Mouse (Mus musculus) liver, postnatal 0 days (tissue): Measurements from ENCODE around the gene Mrpl22. TPM values are rescaled to one million over a fixed set of nuclear protein-coding genes. Genes with fewer than 3 reads are reported as not detected.
"Not testable (repeated sequence)": the region's sequence is repeated elsewhere in the genome, so short reads cannot be mapped to it uniquely, and the experiment has no call there.

Source experiments
- ATAC-seq: fragments of 200-750 bp; cut with Nextera tagmentation; 2 replicates; pipeline ENCODE4 v1.8.0; 2017; ENCODE audit warnings: mild to moderate bottlenecking, moderate library complexity
- DNase-seq: peaks from one replicate; pipeline ENCODE4 v3.0.0-alpha.2; 2016
- H3K27ac ChIP-seq: fragments of 300-500 bp; sonication (generic); 2 replicates; pipeline ENCODE4 v1.5.1; 2014; ENCODE audit warnings: antibody characterized with exemption, moderate library complexity, mild to moderate bottlenecking, low read depth
- H3K27me3 ChIP-seq: fragments of 300-500 bp; sonication (generic); 2 replicates; pipeline ENCODE4 v1.6.1; 2014; ENCODE audit warnings: low read length, control low read depth, mixed read lengths; ENCODE audit not compliant: insufficient read depth
- H3K36me3 ChIP-seq: fragments of 300-500 bp; sonication (generic); replicated peaks from 2 replicates; pipeline ENCODE4 v1.6.1; 2014; ENCODE audit warnings: mild to moderate bottlenecking, control low read depth, low read length, moderate library complexity, mixed read lengths; ENCODE audit not compliant: insufficient read depth
- H3K4me1 ChIP-seq: fragments of 300-500 bp; sonication (generic); 2 replicates; pipeline ENCODE4 v1.6.1; 2014; ENCODE audit warnings: antibody characterized with exemption, mild to moderate bottlenecking, control low read depth; ENCODE audit not compliant: insufficient read depth
- H3K4me2 ChIP-seq: fragments of 300-500 bp; sonication (generic); 2 replicates; pipeline ENCODE4 v1.6.1; 2014; ENCODE audit warnings: low read depth, mild to moderate bottlenecking, low read length, moderate library complexity, mixed read lengths
- H3K4me3 ChIP-seq: fragments of 300-500 bp; sonication (generic); 2 replicates; pipeline ENCODE4 v1.5.1; 2014; ENCODE audit warnings: low read depth, low read length
- H3K9ac ChIP-seq: fragments of 300-500 bp; sonication (generic); replicated peaks from 2 replicates; pipeline ENCODE4 v1.6.1; 2014; ENCODE audit warnings: mild to moderate bottlenecking, moderate library complexity
- H3K9me3 ChIP-seq: fragments of 300-500 bp; sonication (generic); 2 replicates; pipeline ENCODE4 v1.6.1; 2016; ENCODE audit warnings: mild to moderate bottlenecking, control low read depth, low read length, mixed read lengths
- CTCF ChIP-seq: sonication (generic); IDR thresholded peaks from 2 replicates; pipeline ENCODE4 v1.5.1; 2016; ENCODE audit warnings: antibody characterized with exemption, low read depth
- EP300 ChIP-seq: IDR thresholded peaks from 2 replicates; pipeline ENCODE4 v1.6.1; 2016; ENCODE audit warnings: antibody characterized with exemption, low read depth, mild to moderate bottlenecking
- WGBS: fragments of 180-500 bp; shearing (Covaris S2); extraction: QIAGEN DNeasy Blood & Tissue Kit; methylation state at CpG from one replicate; pipeline ENCODE4 v1.1.7; 2014; ENCODE audit not compliant: insufficient replicate concordance; 5-methylcytosine and 5-hydroxymethylcytosine counted together
- polyA plus RNA-seq: library from polyadenylated mRNA; unstranded; fragments of >200 nt; fragmentation: Nextera tagmentation; extraction: Ambion mirVana; gene quantifications from 2 replicates; pipeline ENCODE4 v1.2.1, GENCODE M21; 2015

Mrpl22 gene
- polyA plus RNA-seq, 1 experiment from 2014 or later = 87.9 TPM

GRCm38 (mm10) chr11:58201052-58201451 is 29.6 kb downstream of the Mrpl22 start:
- Histone ChIP-seq H3K27me3 (no peaks in the 10 kb centered on the region), H3K36me3 (peaks cover 30% of the 10 kb centered on the region), H3K9me3 (no peaks in the 10 kb centered on the region), H3K27ac (no peak overlapping the region), H3K9ac (no peak overlapping the region; the same call in 1 of the 2 replicates), H3K4me2 (peak overlapping the region; percentile 85), H3K4me1 (peaks cover 23% of the 10 kb centered on the region), H3K4me3 (peak overlapping the region; percentile 68; the same call in 1 of the 2 replicates)
- WGBS = 84% methylated on average over 12 of the region's 12 CpGs
- DNase-seq = no peak
- no peak for TF ChIP-seq EP300
- no peak for TF ChIP-seq CTCF
- no peak for ATAC-seq

- Histone ChIP-seq H3K4me2 (no peak overlapping the region), H3K9me3 (no peaks in the 10 kb centered on the region), H3K4me1 (peaks cover 17% of the 10 kb centered on the region), H3K27me3 (no peaks in the 10 kb centered on the region), H3K27ac (no peak overlapping the region), H3K36me3 (peaks cover 20% of the 10 kb centered on the region), H3K4me3 (no peak overlapping the region), H3K9ac (no peak overlapping the region)
- 67% methylated on average over 1 of the region's 1 CpGs for WGBS
- ATAC-seq = no peak
- TF ChIP-seq CTCF = no peak
- no peak for TF ChIP-seq EP300
- DNase-seq = no peak
Observed at GRCm38 (mm10) chr11:58210321-58210886, 38.9 kb downstream of the Mrpl22 start.

GRCm38 (mm10) chr11:58211062-58211681 is 39.7 kb downstream of the Mrpl22 start:
- H3K9me3 ChIP-seq = no peaks in the 10 kb centered on the region
- no peak for TF ChIP-seq EP300
- no peak for TF ChIP-seq CTCF
- peaks cover 22% of the 10 kb centered on the region for H3K4me1 ChIP-seq
- DNase-seq = no peak
- H3K4me3 ChIP-seq = no peak overlapping the region
- no peak overlapping the region for H3K4me2 ChIP-seq
- no peak for ATAC-seq
- no peaks in the 10 kb centered on the region for H3K27me3 ChIP-seq
- peak overlapping the region; percentile 5; the same call in 1 of the 2 replicates for H3K9ac ChIP-seq
- H3K36me3 ChIP-seq = peaks cover 13% of the 10 kb centered on the region
- 20% methylated on average over 9 of the region's 9 CpGs for WGBS
- H3K27ac ChIP-seq = peak overlapping the region; percentile 13; the same call in 1 of the 2 replicates

- no peaks in the 10 kb centered on the region for H3K9me3 ChIP-seq
- ATAC-seq (no peak), DNase-seq (no peak)
- peaks cover 12% of the 10 kb centered on the region for H3K36me3 ChIP-seq
- WGBS = 62% methylated on average over 2 of the region's 2 CpGs
- no peaks in the 10 kb centered on the region for H3K27me3 ChIP-seq
- peaks cover 27% of the 10 kb centered on the region for H3K4me1 ChIP-seq
- no peak overlapping the region for H3K4me2 ChIP-seq
- TF ChIP-seq EP300 = no peak
- TF ChIP-seq CTCF = no peak
- H3K4me3 ChIP-seq = no peak overlapping the region
- peak overlapping the region; percentile 5; the same call in 1 of the 2 replicates for H3K9ac ChIP-seq
- no peak overlapping the region for H3K27ac ChIP-seq
Observed at GRCm38 (mm10) chr11:58211682-58212067, 40.2 kb downstream of the Mrpl22 start.

- H3K27me3 ChIP-seq = no peaks in the 10 kb centered on the region
- peak overlapping the region; percentile 71 for H3K4me2 ChIP-seq
- no peaks in the 10 kb centered on the region for H3K9me3 ChIP-seq
- H3K4me1 ChIP-seq = peaks cover 45% of the 10 kb centered on the region
- TF ChIP-seq EP300 (no peak), CTCF (no peak)
- DNase-seq = no peak
- ATAC-seq = no peak
- H3K27ac ChIP-seq = peak overlapping the region; percentile 95; the same call in 1 of the 2 replicates
- 55% methylated on average over 7 of the region's 7 CpGs for WGBS
- peak overlapping the region; percentile 69; the same call in 1 of the 2 replicates for H3K4me3 ChIP-seq
- peaks cover 8% of the 10 kb centered on the region for H3K36me3 ChIP-seq
- H3K9ac ChIP-seq = 0 out of 2 replicates have a peak overlapping the region, but pooled peaks have one; percentile 35
Observed at GRCm38 (mm10) chr11:58213673-58214342, 42.3 kb downstream of the Mrpl22 start.

- no peak for TF ChIP-seq CTCF
- TF ChIP-seq EP300 = peak; percentile 52; the same call in 1 of the 2 replicates
- peaks cover 8% of the 10 kb centered on the region for H3K36me3 ChIP-seq
- H3K9me3 ChIP-seq = no peaks in the 10 kb centered on the region
- peak overlapping the region; percentile 71 for H3K4me2 ChIP-seq
- DNase-seq (peak; percentile 92), ATAC-seq (peak; percentile 95)
- H3K27ac ChIP-seq = peak overlapping the region; percentile 95
- H3K4me3 ChIP-seq = peak overlapping the region; percentile 69
- no peaks in the 10 kb centered on the region for H3K27me3 ChIP-seq
- 21% methylated on average over 15 of the region's 17 CpGs for WGBS
- H3K9ac ChIP-seq = peak overlapping the region; percentile 83
- peaks cover 46% of the 10 kb centered on the region for H3K4me1 ChIP-seq
Observed at GRCm38 (mm10) chr11:58214391-58215048, 43.1 kb downstream of the Mrpl22 start.

GRCm38 (mm10) chr11:58215049-58215430 is 43.6 kb downstream of the Mrpl22 start:
- H3K9ac ChIP-seq = peak overlapping the region; percentile 83
- not testable (repeated sequence) for H3K36me3 ChIP-seq, H3K9me3 ChIP-seq, DNase-seq, H3K27me3 ChIP-seq
- H3K4me1 ChIP-seq = peaks cover 46% of the 10 kb centered on the region
- peak overlapping the region; percentile 95 for H3K27ac ChIP-seq
- peak overlapping the region; percentile 69 for H3K4me3 ChIP-seq
- 3% methylated on average over 2 of the region's 3 CpGs for WGBS
- peak; percentile 56; the same call in 1 of the 2 replicates for ATAC-seq
- peak overlapping the region; percentile 71 for H3K4me2 ChIP-seq
